Mouse (Mus musculus): ENCODE measurements around the gene Gm28047. TPM values are rescaled to one million over a fixed set of nuclear protein-coding genes. Genes with fewer than 3 reads are reported as not detected.

Gm28047 gene
- total and polyA plus RNA-seq, 2 experiments, result not detected

- Histone ChIP-seq H3K79me2 (ENCODE audit: control insufficient read depth, insufficient read depth, low read length) (peaks cover 4% of the 10 kb centered on the region; the same call in 1 of the 2 replicates), H3K4me3 (ENCODE audit: insufficient read depth, low read depth, low read length) (no peak overlapping the region), H3K27me3 (ENCODE audit: control insufficient read depth, insufficient read depth, low read length) (no peaks in the 10 kb centered on the region), H3K4me1 (ENCODE audit: control insufficient read depth, insufficient read depth, low read length) (no peaks in the 10 kb centered on the region), H3K27ac (replicated peaks; ENCODE audit: insufficient read depth, low read depth, low read length) (no peak overlapping the region), H3K36me3 (ENCODE audit: control insufficient read depth, insufficient read depth, low read length) (peaks cover 65% of the 10 kb centered on the region), H3K9ac (ENCODE audit: low read depth, low read length) (no peak overlapping the region)
- DNase-seq (ENCODE audit: extremely low read depth, low read depth, low spot score), result no peak
- no peak for TF ChIP-seq POLR2A (IDR thresholded peaks at IDR 0.05; ENCODE audit: extremely low read depth, insufficient read depth, low read length)
- no peak for TF ChIP-seq CTCF (IDR thresholded peaks at IDR 0.05; ENCODE audit: low read depth, low read length)
- WGBS, result 92% methylated on average over 3 of the region's 3 CpGs
Measured at GRCm38 (mm10) chr15:102498322-102498721, 126.5 kb downstream of the Gm28047 start.

- Histone ChIP-seq H3K4me3 (ENCODE audit: insufficient read depth, low read depth, low read length) (no peak overlapping the region), H3K9ac (ENCODE audit: low read depth, low read length) (no peak overlapping the region), H3K27me3 (ENCODE audit: control insufficient read depth, insufficient read depth, low read length) (no peaks in the 10 kb centered on the region), H3K36me3 (ENCODE audit: control insufficient read depth, insufficient read depth, low read length) (peaks cover 71% of the 10 kb centered on the region), H3K27ac (replicated peaks; ENCODE audit: insufficient read depth, low read depth, low read length) (no peak overlapping the region), H3K4me1 (ENCODE audit: control insufficient read depth, insufficient read depth, low read length) (no peaks in the 10 kb centered on the region), H3K79me2 (ENCODE audit: control insufficient read depth, insufficient read depth, low read length) (no peaks in the 10 kb centered on the region; the same call in 1 of the 2 replicates)
- DNase-seq (ENCODE audit: extremely low read depth, low read depth, low spot score), result no peak
- 59% methylated on average over 1 of the region's 1 CpGs for WGBS
- TF ChIP-seq POLR2A (IDR thresholded peaks at IDR 0.05; ENCODE audit: extremely low read depth, insufficient read depth, low read length) (no peak), CTCF (IDR thresholded peaks at IDR 0.05; ENCODE audit: low read depth, low read length) (no peak)
Measured at GRCm38 (mm10) chr15:102487664-102488063, 137.2 kb downstream of the Gm28047 start.

DNA sequence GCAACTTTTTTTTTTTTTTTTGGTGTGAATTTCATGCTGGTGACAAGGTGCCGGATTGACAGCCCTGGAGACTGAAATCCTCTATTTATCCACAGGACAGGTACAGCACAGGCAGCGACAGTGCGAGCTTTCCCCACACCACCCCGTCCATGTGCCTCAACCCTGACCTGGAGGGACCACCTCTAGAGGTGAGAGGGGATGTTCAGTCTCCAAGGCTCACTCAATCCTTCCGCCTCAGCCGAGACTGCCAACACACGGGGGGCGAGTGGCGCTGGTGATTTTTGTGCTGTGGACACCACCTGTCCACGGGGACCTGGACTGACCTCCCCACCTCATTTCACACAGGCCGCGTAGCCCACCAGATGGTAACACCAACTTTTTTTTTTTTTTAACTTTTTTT, 139.0 kb downstream of the Gm28047 start:
- H3K4me1 ChIP-seq (ENCODE audit: control insufficient read depth, insufficient read depth, low read length), result no peaks in the 10 kb centered on the region
- WGBS, result 94% methylated on average over 12 of the region's 12 CpGs
- TF ChIP-seq POLR2A (IDR thresholded peaks at IDR 0.05; ENCODE audit: extremely low read depth, insufficient read depth, low read length) (no peak), CTCF (IDR thresholded peaks at IDR 0.05; ENCODE audit: low read depth, low read length) (no peak)
- DNase-seq (ENCODE audit: extremely low read depth, low read depth, low spot score), result no peak
- peaks cover 74% of the 10 kb centered on the region for H3K36me3 ChIP-seq (ENCODE audit: control insufficient read depth, insufficient read depth, low read length)
- H3K27ac ChIP-seq (replicated peaks; ENCODE audit: insufficient read depth, low read depth, low read length), result no peak overlapping the region
- no peak overlapping the region for H3K9ac ChIP-seq (ENCODE audit: low read depth, low read length)
- no peaks in the 10 kb centered on the region; the same call in 1 of the 2 replicates for H3K79me2 ChIP-seq (ENCODE audit: control insufficient read depth, insufficient read depth, low read length)
- no peaks in the 10 kb centered on the region for H3K27me3 ChIP-seq (ENCODE audit: control insufficient read depth, insufficient read depth, low read length)
- H3K4me3 ChIP-seq (ENCODE audit: insufficient read depth, low read depth, low read length), result no peak overlapping the region

DNA sequence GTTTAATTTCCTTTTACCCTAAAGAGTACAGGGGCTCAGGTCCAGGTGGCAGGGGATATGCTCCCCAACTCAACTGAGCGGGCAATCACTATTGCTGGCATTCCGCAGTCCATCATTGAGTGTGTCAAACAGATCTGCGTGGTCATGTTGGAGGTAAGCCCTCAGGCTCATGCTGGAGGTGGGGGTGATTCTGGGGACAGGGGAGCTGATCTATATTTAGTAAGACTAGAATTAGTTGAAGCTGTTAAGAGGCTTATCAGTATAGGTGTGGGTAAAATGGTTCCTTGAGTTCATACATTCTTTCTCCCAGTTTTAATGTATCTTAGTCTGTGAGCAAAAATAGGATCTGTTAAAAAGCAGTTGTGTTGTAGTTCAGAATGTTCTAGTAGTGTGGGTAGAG, 141.7 kb downstream of the Gm28047 start:
- Histone ChIP-seq H3K9ac (ENCODE audit: low read depth, low read length) (no peak overlapping the region), H3K4me3 (ENCODE audit: insufficient read depth, low read depth, low read length) (no peak overlapping the region), H3K27ac (replicated peaks; ENCODE audit: insufficient read depth, low read depth, low read length) (no peak overlapping the region), H3K36me3 (ENCODE audit: control insufficient read depth, insufficient read depth, low read length) (peaks cover 72% of the 10 kb centered on the region), H3K4me1 (ENCODE audit: control insufficient read depth, insufficient read depth, low read length) (no peaks in the 10 kb centered on the region), H3K79me2 (ENCODE audit: control insufficient read depth, insufficient read depth, low read length) (no peaks in the 10 kb centered on the region; the same call in 1 of the 2 replicates), H3K27me3 (ENCODE audit: control insufficient read depth, insufficient read depth, low read length) (no peaks in the 10 kb centered on the region)
- no peak for DNase-seq (ENCODE audit: extremely low read depth, low read depth, low spot score)
- TF ChIP-seq POLR2A (IDR thresholded peaks at IDR 0.05; ENCODE audit: extremely low read depth, insufficient read depth, low read length), result no peak
- TF ChIP-seq CTCF (IDR thresholded peaks at IDR 0.05; ENCODE audit: low read depth, low read length), result no peak
- WGBS, result 92% methylated on average over 3 of the region's 3 CpGs

GRCm38 (mm10) chr15:102474520-102474919, 150.3 kb downstream of the Gm28047 start:
- no peak for DNase-seq (ENCODE audit: extremely low read depth, low read depth, low spot score)
- WGBS, result 94% methylated on average over 2 of the region's 2 CpGs
- H3K36me3 ChIP-seq (ENCODE audit: control insufficient read depth, insufficient read depth, low read length), result peaks cover 55% of the 10 kb centered on the region
- peaks cover 8% of the 10 kb centered on the region for H3K79me2 ChIP-seq (ENCODE audit: control insufficient read depth, insufficient read depth, low read length)
- H3K27ac ChIP-seq (replicated peaks; ENCODE audit: insufficient read depth, low read depth, low read length), result no peak overlapping the region
- H3K4me3 ChIP-seq (ENCODE audit: insufficient read depth, low read depth, low read length), result no peak overlapping the region
- TF ChIP-seq CTCF (IDR thresholded peaks at IDR 0.05; ENCODE audit: low read depth, low read length), result no peak
- TF ChIP-seq POLR2A (IDR thresholded peaks at IDR 0.05; ENCODE audit: extremely low read depth, insufficient read depth, low read length), result no peak
- H3K4me1 ChIP-seq (ENCODE audit: control insufficient read depth, insufficient read depth, low read length), result peaks cover 9% of the 10 kb centered on the region; the same call in 1 of the 2 replicates
- H3K9ac ChIP-seq (ENCODE audit: low read depth, low read length), result no peak overlapping the region
- no peaks in the 10 kb centered on the region for H3K27me3 ChIP-seq (ENCODE audit: control insufficient read depth, insufficient read depth, low read length)

Other genes starting within 250 kb of the Gm28047 start
- 16.7 and 18.2 TPM in 2 replicates for gene Sp1, start 218.9 kb downstream of the Gm28047 start, total RNA-seq (2014; rRNA removed)
- 7.3 and 7.6 TPM in 2 replicates for gene Sp1, start 218.9 kb downstream of the Gm28047 start, polyA plus RNA-seq (2012; rRNA removed)
- 0.07 and 0.09 TPM in 2 replicates for gene Amhr2, start 179.7 kb downstream of the Gm28047 start, total RNA-seq (2014; rRNA removed)
- 0.40 and 0.49 TPM in 2 replicates for gene Amhr2, start 179.7 kb downstream of the Gm28047 start, polyA plus RNA-seq (2012; rRNA removed)
- 7.3 and 11.1 TPM in 2 replicates for gene Prr13, start 166.0 kb downstream of the Gm28047 start, total RNA-seq (2014; rRNA removed)
- gene Prr13, start 166.0 kb downstream of the Gm28047 start, polyA plus RNA-seq (2012; rRNA removed), result 93.4 and 98.3 TPM in 2 replicates
- 112 and 189 TPM in 2 replicates for gene Pcbp2, start 154.5 kb downstream of the Gm28047 start, total RNA-seq (2014; rRNA removed)
- gene Pcbp2, start 154.5 kb downstream of the Gm28047 start, polyA plus RNA-seq (2012; rRNA removed), result 261 and 273 TPM in 2 replicates
- not detected in 2 replicates for gene Gm10337, start 121.3 kb downstream of the Gm28047 start, total RNA-seq (2014; rRNA removed)
- not detected in 2 replicates for gene Gm10337, start 121.3 kb downstream of the Gm28047 start, polyA plus RNA-seq (2012; rRNA removed)
- 0.34 and 0.46 TPM in 2 replicates for gene Map3k12, start 108.0 kb downstream of the Gm28047 start, total RNA-seq (2014; rRNA removed)
- 0.22 and 0.43 TPM in 2 replicates for gene Map3k12, start 108.0 kb downstream of the Gm28047 start, polyA plus RNA-seq (2012; rRNA removed)
- gene Tarbp2, start 106.9 kb downstream of the Gm28047 start, total RNA-seq (2014; rRNA removed), result 15.2 and 16.0 TPM in 2 replicates
- 34.1 and 40.6 TPM in 2 replicates for gene Tarbp2, start 106.9 kb downstream of the Gm28047 start, polyA plus RNA-seq (2012; rRNA removed)
- 0.27 and 0.65 TPM in 2 replicates for gene Npff, start 100.1 kb downstream of the Gm28047 start, total RNA-seq (2014; rRNA removed)
- gene Npff, start 100.1 kb downstream of the Gm28047 start, polyA plus RNA-seq (2012; rRNA removed), result 1.4 and 3.5 TPM in 2 replicates
- gene Atf7, start 397 bp upstream of the Gm28047 start, total RNA-seq (2014; rRNA removed), result 10.1 and 12.6 TPM in 2 replicates
- gene Atf7, start 397 bp upstream of the Gm28047 start, polyA plus RNA-seq (2012; rRNA removed), result 27.8 and 41.1 TPM in 2 replicates
- 149 and 181 TPM in 2 replicates for gene Atp5g2, start 47.3 kb upstream of the Gm28047 start, total RNA-seq (2014; rRNA removed)
- 342 and 359 TPM in 2 replicates for gene Atp5g2, start 47.3 kb upstream of the Gm28047 start, polyA plus RNA-seq (2012; rRNA removed)
- gene Calcoco1, start 97.1 kb upstream of the Gm28047 start, total RNA-seq (2014; rRNA removed), result 19.1 and 20.5 TPM in 2 replicates
- 20.7 and 22.8 TPM in 2 replicates for gene Calcoco1, start 97.1 kb upstream of the Gm28047 start, polyA plus RNA-seq (2012; rRNA removed)

Data from liver, adult 2 months (tissue).